Mouse (Mus musculus): ENCODE results near the gene Tbc1d20. TPM values are rescaled to one million over a fixed set of nuclear protein-coding genes. Genes with fewer than 3 reads are reported as not detected.
"Not testable (repeated sequence)": the region's sequence is repeated elsewhere in the genome, so short reads cannot be mapped to it uniquely, and the experiment has no call there.

Tbc1d20 gene
- total RNA-seq, 2 experiments from 2014 or later: 36.9 to 41.9 TPM

GRCm38 (mm10) chr2:152326654-152327053 is 33.0 kb downstream of the Tbc1d20 start:
- no peak for DNase-seq

DNA sequence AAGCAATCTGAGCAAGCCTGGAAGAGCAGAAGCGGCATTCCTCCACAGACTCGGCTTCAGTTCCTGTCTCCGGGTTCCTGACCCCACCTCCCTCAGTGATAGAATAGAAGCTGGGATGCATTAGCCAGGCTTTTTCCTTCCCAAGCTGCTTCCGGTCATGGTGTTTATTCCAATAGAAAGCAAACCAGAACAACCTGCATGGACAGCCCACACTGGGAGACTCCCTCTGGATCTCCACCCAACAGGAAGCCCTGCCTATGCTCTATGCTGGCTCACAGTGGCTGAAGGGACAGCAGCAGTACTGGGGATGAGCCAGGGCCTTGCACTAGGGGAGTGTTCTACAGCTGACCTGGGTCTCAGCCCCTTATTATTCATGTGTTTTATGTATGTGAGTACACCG is 34.4 kb downstream of the Tbc1d20 start:
- DNase-seq: no peak

DNA sequence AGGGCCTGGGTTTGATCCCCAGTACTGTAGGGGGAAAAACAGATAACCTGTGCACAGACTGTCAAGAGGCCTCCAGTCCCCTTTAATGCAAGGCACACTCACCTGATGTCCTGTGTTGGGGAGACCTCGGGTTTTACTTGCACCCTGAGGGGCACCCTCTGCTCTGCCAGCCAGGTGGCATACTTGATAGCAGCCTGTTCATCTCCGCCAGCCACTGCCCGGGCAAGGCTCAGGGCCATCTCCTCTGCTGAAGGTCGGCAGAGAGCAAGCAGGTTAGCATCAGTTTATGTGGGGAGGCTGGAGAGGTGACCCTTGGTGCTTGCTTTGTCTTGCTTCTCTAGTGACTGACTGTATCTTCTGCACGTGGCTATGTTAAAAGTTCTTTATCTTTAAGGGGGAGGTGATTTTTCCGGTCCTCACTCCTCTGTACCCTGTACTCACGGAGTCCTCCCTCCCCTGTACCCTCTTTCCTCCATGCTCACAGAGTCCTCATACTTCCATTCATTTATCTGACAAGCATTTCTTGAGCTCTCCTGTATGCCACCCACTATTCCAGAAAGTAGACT is 37.3 kb downstream of the Tbc1d20 start:
- DNase-seq: no peak

DNA sequence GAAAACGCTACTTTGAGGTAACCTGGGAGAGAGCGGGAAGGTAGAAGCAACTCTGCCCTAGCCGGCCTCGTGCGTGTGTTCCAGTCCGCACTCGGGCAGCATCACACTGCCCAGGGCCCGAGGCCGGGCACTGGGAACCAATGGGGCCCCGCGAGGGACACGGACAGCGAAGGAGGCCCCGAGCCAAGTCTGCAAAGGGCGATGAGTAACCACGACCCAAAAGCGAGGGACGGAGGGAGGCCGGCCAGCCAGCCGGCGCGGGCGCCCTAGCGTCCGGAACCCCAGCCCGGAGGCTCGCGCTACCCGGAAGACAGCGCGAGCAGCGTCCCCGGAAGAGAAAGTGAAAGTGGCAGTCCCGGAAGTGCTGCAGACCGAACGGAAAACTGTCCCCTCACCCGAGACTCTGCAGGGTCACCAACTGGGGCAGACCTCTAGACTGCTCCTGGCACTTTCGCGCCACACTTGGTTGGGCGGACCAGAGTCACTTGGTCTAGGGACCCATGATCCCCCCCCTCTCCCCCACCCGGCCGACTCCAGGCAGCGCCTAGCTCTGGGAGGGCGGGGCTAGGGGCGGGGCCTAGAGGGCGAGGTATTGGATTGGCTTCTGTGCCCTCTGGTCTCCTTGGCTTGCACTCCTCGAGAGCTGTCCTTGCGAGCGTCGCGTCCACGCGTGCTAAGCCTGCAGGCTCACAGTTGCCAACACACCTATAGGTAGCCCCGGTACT is 38.6 kb downstream of the Tbc1d20 start, which contains the start of gene Rbck1:
Rbck1 (minus strand) TSS at position 553 of the 725 bp plus-strand sequence.
- DNase-seq: peak; percentile 81

- no peak for DNase-seq
Measured at GRCm38 (mm10) chr2:152333345-152334006, 39.8 kb downstream of the Tbc1d20 start.

DNA sequence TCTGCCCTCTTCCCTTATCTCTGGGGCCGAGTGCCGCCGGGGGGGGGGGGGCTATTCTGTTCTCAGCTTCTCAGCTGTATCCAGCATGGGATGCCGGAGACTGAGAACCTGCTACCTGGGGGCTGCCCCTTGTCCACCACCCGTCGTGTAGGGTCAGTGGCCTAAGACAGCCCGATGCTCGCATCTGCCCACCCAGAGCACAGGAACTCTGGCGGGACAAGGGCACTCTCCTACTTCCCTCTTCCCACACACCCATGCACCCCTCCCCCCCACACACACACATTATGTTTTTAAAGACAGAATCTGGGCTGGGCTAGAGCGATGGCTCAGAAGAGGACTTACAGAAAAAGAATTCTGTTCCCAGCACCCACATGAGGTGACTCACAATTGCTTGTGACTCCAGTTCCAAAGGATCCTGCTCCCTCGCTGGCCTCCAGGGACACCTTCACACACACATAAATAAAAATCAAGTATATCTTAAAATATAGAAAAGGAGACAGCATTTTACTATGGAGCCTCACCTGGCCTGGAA is 41.7 kb downstream of the Tbc1d20 start:
- DNase-seq: no peak

DNA sequence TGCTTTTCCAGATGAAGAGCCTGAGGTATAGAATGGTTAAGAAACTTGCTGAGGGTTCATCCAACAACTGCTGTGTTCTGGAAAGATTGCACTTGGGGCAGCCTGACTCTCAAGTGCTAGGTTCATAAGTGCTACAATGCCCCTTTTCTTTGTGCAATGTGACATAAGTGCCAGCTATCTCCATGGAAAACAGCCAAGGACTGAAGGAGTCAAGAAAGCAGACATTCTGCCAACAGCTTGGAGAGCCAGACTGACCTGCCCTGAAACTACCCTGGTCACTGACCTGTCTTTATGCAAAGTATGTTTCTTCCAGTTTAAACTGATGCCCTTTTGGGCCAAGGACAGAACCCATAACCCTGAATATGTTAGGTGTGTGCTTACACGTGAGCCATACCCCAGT is 43.2 kb downstream of the Tbc1d20 start:
- no peak for DNase-seq

GRCm38 (mm10) chr2:152337591-152338212 is 44.1 kb downstream of the Tbc1d20 start:
- DNase-seq: no peak

DNA sequence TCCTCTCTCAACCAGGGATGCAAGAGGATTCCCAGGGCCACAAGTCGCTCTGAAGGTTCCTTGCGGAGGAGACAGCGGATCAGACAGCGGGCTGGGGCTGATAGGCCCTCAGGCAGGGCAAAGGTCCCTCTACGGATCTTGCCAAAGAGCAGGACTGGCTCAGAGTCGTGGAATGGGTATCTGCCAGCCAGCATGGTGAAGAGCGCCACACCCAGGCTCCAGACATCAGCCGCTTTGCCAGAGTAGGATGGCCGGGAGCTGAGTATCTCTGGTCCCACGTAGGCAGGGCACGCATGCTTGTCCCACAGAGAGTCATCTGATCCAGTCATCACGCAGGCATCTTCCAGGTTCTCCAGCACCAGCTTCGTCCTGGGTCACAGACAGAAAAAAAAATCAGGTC is 44.7 kb downstream of the Tbc1d20 start:
- DNase-seq: no peak

- no peak for DNase-seq
Measured at GRCm38 (mm10) chr2:152339631-152340179, 46.1 kb downstream of the Tbc1d20 start.

- peak; percentile 69 for DNase-seq
Measured at GRCm38 (mm10) chr2:152343329-152344213, 49.9 kb downstream of the Tbc1d20 start, which contains the start of gene Trib3. TSS of gene Trib3 (minus strand) at chr2:152344032.

- no peak for DNase-seq
Measured at GRCm38 (mm10) chr2:152344361-152344760, 50.7 kb downstream of the Tbc1d20 start.

DNA sequence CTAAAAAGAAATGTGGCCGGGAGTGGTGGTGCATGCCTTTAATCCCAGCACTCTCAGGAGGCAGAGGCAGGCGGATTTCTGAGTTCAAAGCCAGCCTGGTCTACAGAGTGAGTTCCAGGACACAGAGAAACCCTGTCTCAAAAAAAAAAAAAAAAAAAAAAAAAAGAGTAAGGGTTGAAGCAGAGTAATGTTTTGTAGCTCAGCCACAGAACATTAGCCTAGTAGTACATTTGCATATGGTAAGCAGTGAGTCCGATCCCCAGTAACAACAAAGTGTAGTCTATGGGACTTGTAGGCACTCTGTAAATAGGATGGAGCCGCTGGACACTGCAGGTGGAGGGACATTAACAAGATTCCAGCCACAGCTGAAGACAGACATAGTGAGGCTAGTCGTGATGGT is 51.3 kb downstream of the Tbc1d20 start:
- no peak for DNase-seq

DNA sequence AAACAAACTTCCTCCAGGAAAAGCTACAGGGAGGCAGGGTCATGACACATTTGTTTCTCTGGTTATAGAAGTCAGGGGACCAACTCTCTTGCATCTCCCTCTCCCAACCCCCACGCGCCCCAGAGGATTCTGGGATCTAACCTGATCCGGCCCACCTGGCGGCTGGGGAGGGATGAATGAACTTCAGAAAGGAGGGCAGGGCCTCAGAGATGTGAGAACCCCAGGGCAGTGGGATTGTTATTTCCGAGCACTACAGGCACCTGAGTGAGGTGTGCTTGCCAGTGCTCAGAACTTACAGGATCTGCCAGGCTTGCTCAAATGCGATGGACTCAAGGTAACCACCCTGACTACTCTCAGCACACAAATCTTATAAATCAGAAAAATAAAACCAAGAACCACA is 51.8 kb downstream of the Tbc1d20 start:
- no peak for DNase-seq

- no peak for DNase-seq
Measured at GRCm38 (mm10) chr2:152346776-152347465, 53.3 kb downstream of the Tbc1d20 start.

DNA sequence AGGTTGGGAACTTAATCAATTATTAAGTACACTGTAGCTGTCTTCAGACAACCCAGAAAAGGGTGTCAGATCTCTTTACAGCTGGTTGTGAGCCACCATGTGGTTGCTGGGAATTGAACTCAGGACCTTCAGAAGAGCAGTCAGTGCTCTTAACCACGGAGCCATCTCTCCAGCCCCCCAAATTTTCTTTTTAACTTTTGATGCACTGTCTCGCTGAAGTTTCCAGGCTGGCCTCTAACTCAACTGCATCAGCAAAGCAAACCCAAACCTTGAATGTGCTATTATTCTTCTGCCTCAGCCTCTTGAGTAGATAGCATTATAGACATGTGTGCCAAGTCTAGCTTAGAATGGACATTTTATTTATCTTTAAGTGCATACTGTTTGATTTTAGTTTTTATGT is 54.1 kb downstream of the Tbc1d20 start:
- DNase-seq: no peak

GRCm38 (mm10) chr2:152349205-152349604 is 55.6 kb downstream of the Tbc1d20 start:
- DNase-seq: no peak

- DNase-seq: no peak
Measured at GRCm38 (mm10) chr2:152349842-152350540, 56.4 kb downstream of the Tbc1d20 start.

DNA sequence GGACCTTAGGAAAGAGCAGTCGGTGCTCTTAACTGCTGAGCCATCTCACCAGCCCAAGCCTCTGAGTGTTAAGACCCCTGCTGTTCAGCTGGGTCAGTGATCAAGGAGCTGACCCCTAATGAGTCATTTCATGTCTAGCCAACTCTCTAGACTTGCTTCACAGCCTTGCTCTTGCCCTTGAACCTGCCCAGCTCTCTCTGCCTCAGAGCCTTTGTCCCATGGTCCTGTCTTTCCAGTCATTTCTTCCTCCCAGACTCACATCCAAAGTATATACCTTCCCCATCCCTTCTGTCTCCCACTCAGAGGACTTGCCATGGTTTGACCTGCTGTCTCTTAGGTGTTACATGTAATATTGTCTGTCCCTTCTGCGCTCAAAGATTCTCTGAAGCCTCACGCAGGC is 63.6 kb downstream of the Tbc1d20 start:
- no peak for DNase-seq

DNA sequence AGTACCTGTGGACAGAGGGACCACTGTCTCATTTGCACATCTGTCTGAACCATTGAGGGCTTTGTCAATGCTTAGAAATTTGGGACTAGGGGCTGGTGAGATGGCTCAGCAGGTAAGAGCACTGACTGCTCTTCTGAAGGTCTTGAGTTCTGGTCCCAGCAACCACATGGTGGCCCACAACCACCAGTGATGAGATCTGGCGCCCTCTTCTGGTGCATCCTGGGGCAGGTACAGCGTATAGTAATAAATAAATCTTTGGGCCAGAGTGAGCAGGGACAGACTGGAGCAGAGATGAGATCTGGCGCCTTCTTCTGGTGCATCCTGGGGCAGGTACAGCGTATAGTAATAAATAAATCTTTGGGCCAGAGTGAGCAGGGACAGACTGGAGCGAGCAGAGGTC is 65.3 kb downstream of the Tbc1d20 start:
- not testable (repeated sequence) for DNase-seq

Data from gastrocnemius, postnatal 10 days (tissue).